Mouse (Mus musculus) A20 (cell line): ENCODE measurements around the gene Stat3.

Source experiments
- DNase-seq: peaks from one replicate; pipeline ENCODE4 v3.0.0-alpha.2; 2011; ENCODE audit warnings: low read depth, low spot score

Stat3 gene

DNA sequence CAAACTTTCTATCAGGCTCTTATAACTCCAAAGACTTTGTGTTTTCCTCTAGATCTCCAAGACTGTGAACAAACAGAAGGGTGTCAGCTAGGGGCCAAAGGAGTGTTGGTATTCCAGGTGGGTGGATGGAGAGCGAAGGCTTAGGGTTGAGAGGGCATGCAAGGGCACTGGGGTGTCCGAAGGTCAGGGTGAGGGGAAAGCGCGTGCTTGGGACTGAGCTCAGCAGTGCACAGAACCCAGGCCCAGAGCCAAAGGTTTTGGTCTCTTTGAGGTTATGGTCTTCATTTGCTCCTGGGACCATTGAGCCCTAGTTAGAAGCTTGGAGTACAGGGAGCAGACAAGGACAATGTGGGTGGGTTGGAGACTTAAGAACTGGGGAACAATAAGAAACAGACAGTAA is 84.2 kb downstream of the Stat3 start:
- no peak for DNase-seq

DNA sequence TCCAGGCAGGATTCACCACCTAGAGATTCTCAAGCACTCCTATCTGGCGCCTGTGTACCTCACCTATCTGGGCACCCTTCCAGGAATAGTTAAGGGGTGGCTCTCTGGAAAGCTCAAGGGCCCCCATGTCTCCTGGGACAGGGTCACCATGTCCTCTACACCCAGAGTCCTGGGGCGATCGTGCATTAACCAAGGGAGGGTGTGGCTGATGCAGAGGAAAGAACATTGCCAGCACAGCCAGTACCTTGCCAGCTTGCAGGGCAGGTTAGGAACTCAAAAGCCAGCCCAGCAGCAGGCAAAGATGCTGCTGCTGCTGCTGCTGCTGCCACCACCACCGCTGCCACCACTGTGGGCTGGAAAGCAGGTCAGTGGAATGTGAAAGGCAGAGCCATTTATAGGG is 85.1 kb downstream of the Stat3 start:
- no peak for DNase-seq

DNA sequence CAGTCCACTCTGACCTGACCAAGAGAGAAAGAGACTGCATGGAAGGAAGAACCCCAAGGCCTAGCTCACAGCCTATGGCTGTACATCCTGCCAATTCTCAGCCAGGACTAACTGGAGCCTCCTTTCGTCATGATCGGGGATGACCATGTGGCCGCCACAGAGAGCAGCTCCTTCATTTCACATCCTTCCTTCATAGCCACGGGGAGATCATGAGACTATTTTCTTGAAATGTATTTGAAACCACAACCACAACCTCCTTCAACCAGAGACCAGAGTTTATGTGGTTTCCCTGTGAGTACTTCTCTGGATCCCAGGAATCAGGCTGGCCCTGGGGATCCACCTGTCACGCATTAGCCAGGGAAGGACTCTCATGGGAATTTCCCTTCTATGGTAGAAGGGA is 86.3 kb downstream of the Stat3 start:
- no peak for DNase-seq

DNA sequence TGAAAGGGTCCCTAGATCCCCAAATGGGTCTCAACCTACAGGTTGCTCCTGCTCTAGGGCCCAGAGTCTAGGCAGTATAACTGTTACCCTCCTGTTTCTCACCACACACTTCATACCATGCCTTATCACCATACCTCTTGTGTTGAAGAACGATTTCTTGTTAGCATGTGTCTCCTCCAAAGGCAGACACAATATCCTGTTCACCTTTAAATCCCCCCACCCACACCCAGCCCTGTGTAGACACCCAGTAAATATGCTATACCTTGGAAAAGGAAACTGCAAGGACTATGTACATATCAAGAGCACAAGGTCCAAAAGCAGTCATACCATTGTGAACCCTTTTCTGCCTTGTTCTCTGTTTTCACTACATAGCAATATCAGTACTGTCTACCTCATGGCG is 87.3 kb downstream of the Stat3 start:
- no peak for DNase-seq

DNA sequence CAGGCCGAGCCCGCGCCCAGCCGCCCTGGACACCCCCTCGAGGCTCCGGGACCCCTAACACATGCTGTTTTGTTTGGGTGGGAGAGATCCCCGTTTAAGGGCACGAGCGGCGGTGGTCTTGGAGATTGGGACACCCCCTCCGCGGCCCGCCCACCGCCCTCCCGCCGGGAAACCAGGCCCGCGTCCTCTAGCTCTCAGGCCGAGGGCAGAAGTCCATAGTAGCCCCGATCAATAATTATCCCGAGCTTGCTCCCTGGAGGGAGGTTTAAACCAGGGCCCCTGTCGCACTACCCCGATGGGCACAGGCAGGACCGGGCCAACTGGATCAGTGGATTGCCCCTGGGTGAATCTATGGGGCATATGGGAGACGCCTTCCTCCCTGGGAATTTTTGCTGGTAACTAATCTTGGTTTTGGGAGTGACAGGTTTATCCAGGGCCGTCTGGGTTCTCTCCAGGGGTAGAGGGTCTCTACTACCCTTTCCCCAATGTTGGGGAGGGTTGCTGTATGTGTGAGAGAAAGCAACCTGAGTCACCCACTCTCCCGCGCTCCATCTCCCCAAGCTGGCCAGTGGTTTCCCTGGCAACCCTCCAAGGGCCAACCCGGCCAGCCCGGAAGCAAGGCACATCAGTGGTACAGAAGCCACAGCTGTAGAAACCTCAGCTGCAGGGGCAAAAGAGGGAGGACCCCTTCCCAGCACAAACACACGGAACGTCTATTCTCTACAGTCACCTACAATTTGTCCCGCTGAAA is 88.4 kb downstream of the Stat3 start:
- DNase-seq = no peak

DNA sequence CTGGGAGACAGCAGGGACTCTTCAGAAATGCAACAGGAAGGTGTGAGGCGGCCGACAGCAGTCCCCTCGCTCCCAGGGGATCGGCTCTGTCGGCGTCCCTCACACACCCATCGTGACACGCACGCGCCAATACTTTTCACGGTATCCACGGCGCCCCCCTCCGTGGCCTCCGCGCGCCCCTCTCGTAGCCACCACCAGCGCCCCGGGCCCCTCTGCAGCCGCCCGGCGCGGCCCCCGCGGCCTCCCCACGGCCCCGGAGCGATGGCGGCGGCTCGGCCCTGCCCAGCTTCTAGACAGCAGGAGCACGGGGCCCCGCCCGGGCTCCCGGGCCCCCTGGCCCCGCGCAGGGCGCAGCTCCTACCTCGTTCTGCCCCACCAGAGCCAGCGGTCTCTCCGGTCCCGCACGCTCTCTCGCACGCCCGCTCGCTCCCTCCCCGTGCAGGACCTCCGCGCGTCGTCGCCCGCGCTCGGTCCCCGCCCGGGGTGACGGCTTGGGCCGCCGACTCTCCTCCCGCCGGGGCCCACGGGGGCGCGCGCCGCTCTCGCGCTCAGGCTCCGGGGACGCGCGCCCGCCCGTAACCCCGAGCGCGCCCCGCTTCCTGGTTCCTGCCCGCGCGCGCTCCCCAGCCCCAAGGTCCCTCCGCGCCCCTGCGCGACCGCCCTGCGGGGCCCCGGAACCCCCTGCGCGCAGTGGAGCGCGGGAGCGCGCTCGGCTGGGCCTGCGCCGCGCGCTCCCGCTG is 89.1 kb downstream of the Stat3 start, which contains the start of gene Stat5b:
Stat5b (minus strand) TSS at position 687 of the 740 bp plus-strand sequence.
- peak; percentile 91 for DNase-seq

DNA sequence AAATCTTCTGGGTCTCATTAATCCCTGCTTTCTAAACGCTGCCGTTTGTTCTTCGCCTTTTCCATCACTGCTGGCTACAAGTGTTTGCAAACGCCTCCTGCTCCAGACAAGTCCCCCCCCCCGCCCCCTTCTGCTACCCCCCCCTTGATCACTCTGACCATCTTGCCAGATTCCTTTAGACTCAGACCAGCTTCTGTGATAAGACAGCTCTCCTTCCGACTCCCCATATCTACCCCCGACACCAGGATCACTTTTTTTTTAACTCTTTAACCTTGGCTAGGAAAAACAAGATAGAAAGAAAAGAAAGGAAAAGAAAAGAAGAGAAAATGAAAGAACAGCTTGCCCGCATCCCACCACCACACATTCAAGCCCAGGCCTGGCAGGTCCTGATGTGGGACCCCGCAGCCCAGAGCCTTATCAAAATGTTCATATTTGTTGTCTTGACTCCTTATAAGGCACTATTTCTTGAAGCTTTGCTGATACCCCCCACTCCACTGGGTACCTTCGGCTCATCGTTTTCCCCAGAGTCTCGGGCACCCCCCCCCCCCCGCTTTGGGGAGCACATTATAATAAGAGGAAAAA is 89.8 kb downstream of the Stat3 start:
- no peak for DNase-seq

DNA sequence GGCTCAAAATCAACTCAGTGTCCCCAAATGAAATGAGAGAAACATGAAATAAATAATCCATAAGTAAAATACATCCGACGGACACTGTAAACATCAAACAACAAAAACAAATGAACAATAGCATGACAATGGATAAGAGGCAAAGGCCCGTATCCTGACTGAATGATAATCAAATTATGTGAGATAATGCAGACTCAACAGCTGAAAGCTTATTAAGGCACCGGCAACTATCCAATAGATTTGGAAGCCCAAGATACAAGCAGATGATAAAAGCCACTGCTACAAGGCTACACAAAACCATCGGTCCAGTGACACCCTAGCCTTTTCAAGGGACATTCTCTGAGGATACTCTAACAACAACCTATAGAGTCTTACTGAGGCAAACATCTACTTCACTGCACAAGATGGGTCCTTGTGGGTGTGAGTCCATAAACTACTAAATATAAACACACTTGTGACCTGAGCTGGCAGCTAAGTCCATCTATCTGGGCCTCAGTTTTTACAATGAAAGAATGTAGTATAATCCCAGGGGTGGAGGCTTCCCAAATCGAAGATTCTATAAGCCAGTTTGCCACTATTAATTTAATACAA is 90.5 kb downstream of the Stat3 start:
- DNase-seq = peak; percentile 37

DNA sequence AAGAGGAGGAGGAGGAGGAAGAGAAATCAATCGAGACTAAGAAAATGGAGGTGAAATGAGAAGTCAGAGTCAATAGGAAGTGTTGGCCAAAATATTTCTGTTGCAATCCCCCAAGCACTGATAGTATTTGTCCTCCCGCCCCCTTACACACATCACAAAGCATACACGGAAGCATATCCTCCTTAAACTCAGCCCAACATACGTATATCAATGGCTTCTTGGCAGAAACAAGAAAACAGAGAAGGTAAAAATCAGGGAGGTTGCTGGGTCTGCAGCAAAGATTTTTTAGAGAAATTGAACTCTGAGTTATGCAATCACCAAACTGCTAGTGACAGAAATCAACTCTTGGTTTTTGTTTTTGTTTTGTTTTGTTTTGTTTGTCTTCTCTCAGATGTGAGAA is 91.3 kb downstream of the Stat3 start:
- DNase-seq = peak; percentile 39

DNA sequence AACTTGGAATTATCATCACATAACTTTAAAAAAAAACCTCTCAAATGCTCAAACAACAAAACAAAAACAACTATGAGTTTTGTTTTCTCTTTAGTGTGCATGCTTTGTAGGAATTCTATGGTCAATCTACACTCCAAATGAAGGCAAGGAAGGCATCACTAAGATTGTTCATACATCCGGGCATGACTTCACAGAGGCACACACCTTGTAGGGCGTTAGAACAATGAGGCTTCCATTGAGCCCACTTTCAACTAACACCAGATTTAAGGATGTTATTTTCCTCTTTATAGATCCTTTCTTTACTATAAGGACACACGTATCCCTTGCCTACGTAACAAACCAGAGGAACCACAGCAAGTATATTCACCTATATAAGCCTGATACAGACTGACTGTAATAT is 91.8 kb downstream of the Stat3 start:
- no peak for DNase-seq

DNA sequence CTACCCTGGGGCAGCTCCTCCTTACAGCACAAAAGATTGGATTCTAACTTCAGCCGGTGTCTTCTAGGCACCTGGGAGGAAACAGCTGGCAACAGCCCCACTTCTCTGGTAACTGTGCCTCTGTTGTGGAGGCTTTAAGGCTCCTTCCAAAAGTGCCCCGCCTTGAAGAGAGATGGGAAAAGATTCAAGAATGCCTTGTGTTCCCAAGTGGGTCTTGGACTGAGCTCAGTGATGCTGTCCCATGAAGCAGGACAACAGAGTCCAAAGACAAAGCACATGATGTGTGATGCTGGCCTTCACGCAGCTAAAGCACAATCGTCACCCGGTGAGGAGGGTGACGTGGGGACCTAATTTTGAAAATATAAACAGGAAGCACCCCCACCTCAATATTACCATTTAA is 93.5 kb downstream of the Stat3 start:
- no peak for DNase-seq

DNA sequence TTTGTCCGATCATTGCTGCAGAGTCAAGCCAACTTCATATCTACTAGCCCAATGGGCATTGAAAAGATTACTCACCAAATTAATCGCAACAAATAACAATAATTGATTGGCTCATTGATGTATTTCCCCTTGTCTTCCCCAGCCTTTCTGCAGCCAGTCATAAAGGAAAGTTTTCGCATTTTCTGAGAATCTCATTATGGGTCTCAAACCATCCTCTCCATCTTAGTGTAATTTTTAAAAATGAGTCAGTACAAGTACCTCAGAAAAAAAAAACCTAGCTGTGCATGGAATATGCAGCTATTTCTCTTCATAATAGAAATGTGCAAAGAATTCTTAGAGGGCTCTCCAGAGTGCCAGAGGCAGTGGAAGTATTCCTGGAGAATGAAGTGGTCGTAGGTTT is 95.2 kb downstream of the Stat3 start:
- DNase-seq = no peak

DNA sequence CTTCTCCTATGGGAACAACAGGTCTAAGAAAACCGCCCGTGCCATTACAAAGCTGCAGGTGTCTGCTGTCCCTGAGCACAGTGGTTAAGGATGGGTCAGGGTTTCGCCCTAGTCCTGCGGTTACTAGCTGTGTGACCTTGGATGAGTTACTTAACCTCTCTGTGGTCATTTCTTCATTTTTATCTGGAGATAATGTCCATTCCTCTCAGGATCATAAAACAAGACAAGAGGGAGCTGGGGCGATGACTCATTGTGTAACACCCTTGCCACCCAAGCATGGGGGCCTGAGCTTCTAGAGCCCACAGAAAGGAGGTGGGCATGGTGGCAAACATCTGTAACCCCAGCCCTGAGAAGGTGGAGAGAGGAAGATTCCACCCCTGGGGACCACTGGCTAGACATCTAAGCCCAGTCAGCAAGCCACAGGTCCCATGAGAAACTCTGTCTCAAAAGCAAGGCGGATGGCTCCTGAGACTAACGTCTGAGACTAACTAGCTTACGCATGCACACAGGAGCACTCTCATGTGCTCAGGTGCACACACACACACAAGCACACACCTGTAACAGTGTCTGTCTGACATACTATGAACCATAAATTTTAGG is 96.2 kb downstream of the Stat3 start:
- DNase-seq = no peak

DNA sequence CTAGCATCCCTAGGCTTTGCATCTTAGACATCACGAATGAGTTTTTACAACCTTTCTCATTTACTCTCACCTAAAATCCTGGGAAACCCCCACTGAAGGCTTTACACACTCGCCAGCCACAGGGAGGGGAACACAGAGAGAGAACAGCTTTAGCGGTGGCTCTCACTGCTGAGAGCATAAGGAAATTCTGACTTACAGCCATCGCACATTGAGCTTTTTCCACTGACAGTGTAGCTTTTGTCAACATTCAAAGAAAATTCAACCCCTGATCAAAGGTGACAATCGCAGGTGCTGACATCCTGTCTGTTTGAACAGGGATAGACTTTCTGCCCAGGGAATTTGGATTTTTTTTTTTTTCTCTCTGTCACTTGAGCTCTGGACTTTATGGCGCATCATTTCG is 97.3 kb downstream of the Stat3 start:
- DNase-seq = no peak

DNA sequence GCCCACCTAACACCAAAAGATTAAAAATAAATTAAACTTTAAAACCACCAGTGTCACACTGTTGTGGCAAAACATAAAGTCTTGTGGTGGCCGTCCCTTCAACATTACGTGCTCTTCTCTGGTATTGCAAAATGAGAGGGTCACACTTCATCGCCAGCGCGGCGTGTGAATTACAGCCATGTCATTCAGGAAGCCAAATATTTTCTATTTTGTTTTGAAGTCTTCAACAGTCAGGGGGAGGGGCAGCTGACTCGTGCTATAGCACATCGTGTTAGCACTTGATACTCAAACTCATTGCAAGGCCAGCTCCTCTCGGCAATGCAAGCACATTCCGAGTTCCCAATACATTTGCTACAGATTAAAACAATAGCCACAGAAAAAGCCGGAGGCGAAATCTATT is 98.5 kb downstream of the Stat3 start:
- DNase-seq = peak; percentile 87

DNA sequence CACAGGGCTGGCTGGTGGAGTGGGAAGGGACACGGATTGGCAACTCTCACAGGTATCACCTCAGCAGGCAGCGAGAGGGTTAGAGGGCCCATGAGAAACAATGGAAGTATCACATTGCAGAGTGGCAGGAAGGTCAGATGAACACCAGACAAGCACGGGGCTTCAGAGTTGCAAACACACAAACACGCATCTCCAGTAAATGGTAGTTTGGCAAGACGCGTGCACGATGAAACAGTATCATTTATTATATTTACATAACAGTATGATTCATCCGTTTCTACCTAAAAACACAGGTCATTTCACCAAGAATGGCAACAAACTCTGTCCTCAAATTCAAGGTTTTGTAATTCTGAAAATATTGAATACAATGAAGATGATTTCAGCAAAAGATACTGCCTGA is 99.8 kb downstream of the Stat3 start:
- DNase-seq = peak; percentile 62

DNA sequence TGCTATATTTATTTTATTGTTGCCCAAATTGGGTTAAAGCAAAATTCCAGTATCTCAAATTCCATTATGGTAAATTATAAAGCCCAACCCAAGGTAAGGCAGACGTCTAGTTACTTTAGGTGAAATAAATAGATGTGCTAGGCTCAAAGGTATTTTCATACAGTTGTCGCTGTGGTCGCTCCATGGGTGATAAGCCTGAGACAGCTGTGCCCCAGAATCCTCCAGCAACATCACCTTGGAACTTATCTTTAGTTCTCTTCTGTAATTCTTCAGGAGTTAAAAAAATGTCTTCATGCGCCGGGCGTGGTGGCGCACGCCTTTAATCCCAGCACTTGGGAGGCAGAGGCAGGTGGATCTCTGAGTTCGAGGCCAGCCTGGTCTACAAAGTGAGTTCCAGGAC is 100.4 kb downstream of the Stat3 start:
- DNase-seq = no peak

DNA sequence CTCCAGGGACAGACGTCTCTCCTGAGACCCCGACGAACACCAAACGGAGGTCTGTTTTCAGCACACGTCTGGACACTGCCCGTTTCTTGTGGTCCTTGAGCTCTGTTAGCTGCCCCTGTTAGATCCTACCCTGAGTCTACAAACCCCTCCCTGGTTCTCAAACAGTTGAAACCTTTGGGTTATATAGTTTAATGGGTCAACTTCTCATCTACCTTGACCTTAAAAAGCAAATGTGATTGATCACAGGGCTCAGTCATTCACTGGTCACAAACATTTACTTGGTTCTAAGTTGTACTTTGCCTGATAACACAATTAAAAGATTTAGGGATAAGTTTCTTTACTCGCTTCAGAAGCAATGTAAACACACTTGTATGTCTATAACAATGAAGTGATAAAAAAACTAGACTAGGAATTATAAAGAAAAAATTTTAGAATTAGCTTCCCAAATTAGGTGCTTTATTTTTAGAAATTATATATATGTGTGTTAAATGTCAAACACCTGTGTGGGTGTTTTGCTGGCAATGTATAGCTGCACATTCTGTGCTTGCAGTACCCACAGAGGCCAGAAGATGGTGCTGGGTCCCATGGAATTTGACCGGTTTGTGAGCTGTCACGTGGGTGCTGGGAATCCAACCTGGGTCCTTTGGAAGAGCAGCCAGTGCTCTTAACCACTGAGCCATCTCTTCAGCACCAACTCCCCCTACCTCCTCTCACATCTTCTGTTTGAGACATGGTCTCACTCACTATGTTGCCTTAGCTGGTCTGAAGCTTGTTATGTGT is 102.2 kb downstream of the Stat3 start:
- peak; percentile 41 for DNase-seq
